Mouse (Mus musculus) myocyte (in vitro differentiated cells): ENCODE measurements around the gene Gas7. TPM values are rescaled to one million over a fixed set of nuclear protein-coding genes. Genes with fewer than 3 reads are reported as not detected.

Experiments used
- H3K27me3 ChIP-seq: one replicate; pipeline ENCODE4 v1.6.1; 2011; ENCODE audit not compliant: control insufficient read depth, insufficient read depth, insufficient read length
- H3K36me3 ChIP-seq: one replicate; pipeline ENCODE4 v1.6.1; 2011; ENCODE audit not compliant: control insufficient read depth, insufficient read depth
- H3K4me2 ChIP-seq: one replicate; pipeline ENCODE4 v1.6.1; 2011; ENCODE audit warnings: low read depth, control low read depth
- H3K4me3 ChIP-seq: one replicate; pipeline ENCODE4 v1.5.1; 2011; ENCODE audit warnings: mild to moderate bottlenecking, control low read depth, moderate library complexity
- H3K79me2 ChIP-seq: one replicate; pipeline ENCODE4 v1.6.1; 2011; ENCODE audit not compliant: control insufficient read depth, insufficient read depth
- H3ac ChIP-seq: one replicate; pipeline ENCODE4 v1.6.1; 2011; ENCODE audit not compliant: control insufficient read depth, insufficient read length
- CEBPB ChIP-seq: IDR thresholded peaks from 2 replicates; pipeline ENCODE4 v1.6.1; 2011; ENCODE audit warnings: mild to moderate bottlenecking, moderate library complexity; ENCODE audit not compliant: poor library complexity, insufficient read depth, severe bottlenecking
- E2F4 ChIP-seq: IDR thresholded peaks from one replicate; pipeline ENCODE4 v1.6.1; 2011; ENCODE audit warnings: mild to moderate bottlenecking, control low read depth, moderate library complexity; ENCODE audit not compliant: insufficient read depth
- MAX ChIP-seq: IDR thresholded peaks from one replicate; pipeline ENCODE4 v1.6.1; 2011; ENCODE audit warnings: low read depth, mild to moderate bottlenecking, control low read depth
- MYOD1 ChIP-seq, 3 experiments: IDR thresholded peaks; one replicate each; pipeline ENCODE4 v1.6.1; 2011; ENCODE audit warnings: control low read depth in 2 of 3, low read depth in 2 of 3, mild to moderate bottlenecking in 2 of 3, moderate library complexity in 1 of 3; ENCODE audit not compliant: insufficient read length in 2 of 3, control insufficient read depth in 1 of 3
- MYOG ChIP-seq, 3 experiments: IDR thresholded peaks; one replicate each; pipeline ENCODE4 v1.6.1; 2011; ENCODE audit warnings: control low read depth in 2 of 3, low read depth in 2 of 3, mild to moderate bottlenecking in 2 of 3; ENCODE audit not compliant: insufficient read length in 2 of 3, control insufficient read depth in 1 of 3, insufficient read depth in 1 of 3
- POLR2A ChIP-seq: IDR thresholded peaks from one replicate; pipeline ENCODE4 v1.6.1; 2011; ENCODE audit warnings: low read depth, mild to moderate bottlenecking, control low read depth, moderate library complexity; ENCODE audit not compliant: insufficient read length
- POLR2AphosphoS2 ChIP-seq: IDR thresholded peaks from one replicate; pipeline ENCODE4 v1.6.1; 2011; ENCODE audit warnings: low read depth, control low read depth; ENCODE audit not compliant: insufficient read length
- REST ChIP-seq: IDR thresholded peaks from one replicate; pipeline ENCODE4 v1.6.1; 2011; ENCODE audit warnings: mild to moderate bottlenecking, control low read depth, moderate library complexity; ENCODE audit not compliant: insufficient read depth, insufficient read length
- SRF ChIP-seq: IDR thresholded peaks from one replicate; pipeline ENCODE4 v1.6.1; 2011; ENCODE audit warnings: low read depth; ENCODE audit not compliant: control insufficient read depth, insufficient read length
- TCF12 ChIP-seq: IDR thresholded peaks from one replicate; pipeline ENCODE4 v1.6.1; 2011; ENCODE audit warnings: mild to moderate bottlenecking, control low read depth; ENCODE audit not compliant: poor library complexity, insufficient read depth, severe bottlenecking
- TCF3 ChIP-seq: IDR thresholded peaks from one replicate; pipeline ENCODE4 v1.6.1; 2011; ENCODE audit warnings: low read depth, control low read depth; ENCODE audit not compliant: insufficient read length
- USF1 ChIP-seq: IDR thresholded peaks from one replicate; pipeline ENCODE4 v1.6.1; 2011; ENCODE audit warnings: low read depth, mild to moderate bottlenecking, control low read depth, moderate library complexity
- polyA plus RNA-seq: library from polyadenylated mRNA; unstranded; fragments of >200 nt; fragmentation: generic; extraction: Trizol; gene quantifications from one replicate; pipeline ENCODE4 v1.2.1, GENCODE M21; 2012; ENCODE audit warnings: missing spikeins

Gas7 gene
- polyA plus RNA-seq, 1 experiment = 0.02 TPM

GRCm38 (mm10) chr11:67636905-67637586, 181.8 kb downstream of the Gas7 start:
- Histone ChIP-seq H3K36me3 (no peaks in the 10 kb centered on the region), H3K79me2 (no peaks in the 10 kb centered on the region)
- TF ChIP-seq POLR2AphosphoS2 (no peak), REST (no peak), MYOD1 (IDR thresholded peaks at IDR 0.05; ENCODE audit: control insufficient read depth in 1 of 3, insufficient read length in 2 of 3, low read depth in 2 of 3) (no peak), MYOG (IDR thresholded peaks at IDR 0.05; ENCODE audit: control insufficient read depth in 1 of 3, insufficient read depth in 1 of 3, insufficient read length in 2 of 3, low read depth in 2 of 3) (no peak), USF1 (no peak), TCF12 (no peak), MAX (no peak), SRF (no peak), E2F4 (no peak), TCF3 (no peak), CEBPB (no peak), POLR2A (no peak)

GRCm38 (mm10) chr11:67638401-67638800, 183.2 kb downstream of the Gas7 start:
- H3ac ChIP-seq = no peak overlapping the region
- H3K27me3 ChIP-seq = no peaks in the 10 kb centered on the region
- no peak overlapping the region for H3K4me2 ChIP-seq
- H3K79me2 ChIP-seq = no peaks in the 10 kb centered on the region
- TF ChIP-seq TCF12 (no peak), REST (no peak), MYOD1 (IDR thresholded peaks at IDR 0.05; ENCODE audit: control insufficient read depth in 1 of 3, insufficient read length in 2 of 3, low read depth in 2 of 3) (no peak), TCF3 (no peak), USF1 (no peak), POLR2A (no peak), CEBPB (no peak), MYOG (IDR thresholded peaks at IDR 0.05; ENCODE audit: control insufficient read depth in 1 of 3, insufficient read depth in 1 of 3, insufficient read length in 2 of 3, low read depth in 2 of 3) (no peak), E2F4 (no peak), POLR2AphosphoS2 (no peak)
- no peak overlapping the region for H3K4me3 ChIP-seq
- no peaks in the 10 kb centered on the region for H3K36me3 ChIP-seq

More at GRCm38 (mm10) chr11:67636905-67637586, 181.8 kb downstream of the Gas7 start:
- Histone ChIP-seq H3ac (no peak overlapping the region), H3K27me3 (no peaks in the 10 kb centered on the region), H3K4me2 (no peak overlapping the region), H3K4me3 (no peak overlapping the region)

DNA sequence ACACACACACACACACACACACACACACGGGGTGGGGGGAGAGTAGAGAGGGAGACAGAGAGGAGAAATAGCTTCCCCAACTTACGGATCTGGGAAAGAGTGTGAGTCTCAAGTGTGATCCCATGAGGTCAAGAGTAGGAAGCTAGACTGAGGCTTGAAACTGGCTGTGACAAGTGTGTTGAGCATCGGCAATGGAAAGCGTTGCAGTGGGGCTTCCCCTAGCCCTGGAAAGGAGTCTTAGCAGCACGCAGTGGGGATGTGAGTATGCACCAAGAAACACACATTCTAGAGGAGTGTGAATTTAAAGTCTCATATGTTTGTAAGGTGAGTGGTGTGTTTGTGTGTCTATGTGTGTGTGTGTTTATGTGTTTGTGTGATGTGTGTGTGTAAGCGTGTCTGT, 185.1 kb downstream of the Gas7 start:
- no peak for TF ChIP-seq CEBPB
- TF ChIP-seq SRF = no peak
- no peak for TF ChIP-seq E2F4
- TF ChIP-seq MYOG (IDR thresholded peaks at IDR 0.05; ENCODE audit: control insufficient read depth in 1 of 3, insufficient read depth in 1 of 3, insufficient read length in 2 of 3, low read depth in 2 of 3) = no peak
- TF ChIP-seq REST = no peak
- TF ChIP-seq POLR2A = no peak
- TF ChIP-seq TCF3 = no peak
- no peak for TF ChIP-seq TCF12
- TF ChIP-seq POLR2AphosphoS2 = no peak
- no peak for TF ChIP-seq MAX
- Histone ChIP-seq H3K4me3 (no peak overlapping the region), H3ac (no peak overlapping the region), H3K36me3 (no peaks in the 10 kb centered on the region), H3K27me3 (no peaks in the 10 kb centered on the region), H3K79me2 (no peaks in the 10 kb centered on the region), H3K4me2 (no peak overlapping the region)

GRCm38 (mm10) chr11:67642421-67642820, 187.2 kb downstream of the Gas7 start:
- H3K36me3 ChIP-seq = no peaks in the 10 kb centered on the region
- H3K4me3 ChIP-seq = no peak overlapping the region
- no peak overlapping the region for H3K4me2 ChIP-seq
- H3K27me3 ChIP-seq = no peaks in the 10 kb centered on the region
- no peaks in the 10 kb centered on the region for H3K79me2 ChIP-seq
- TF ChIP-seq REST (no peak), POLR2AphosphoS2 (no peak), MYOG (IDR thresholded peaks at IDR 0.05; ENCODE audit: control insufficient read depth in 1 of 3, insufficient read depth in 1 of 3, insufficient read length in 2 of 3, low read depth in 2 of 3) (no peak), TCF12 (no peak)
- H3ac ChIP-seq = no peak overlapping the region

- TF ChIP-seq POLR2A (no peak), E2F4 (no peak), SRF (no peak), TCF12 (no peak), TCF3 (no peak), POLR2AphosphoS2 (no peak), MAX (no peak), REST (no peak), MYOG (IDR thresholded peaks at IDR 0.05; ENCODE audit: control insufficient read depth in 1 of 3, insufficient read depth in 1 of 3, insufficient read length in 2 of 3, low read depth in 2 of 3) (no peak), CEBPB (no peak), MYOD1 (IDR thresholded peaks at IDR 0.05; ENCODE audit: control insufficient read depth in 1 of 3, insufficient read length in 2 of 3, low read depth in 2 of 3) (no peak), USF1 (no peak)
- no peak overlapping the region for H3K4me2 ChIP-seq
- H3K27me3 ChIP-seq = no peaks in the 10 kb centered on the region
- no peak overlapping the region for H3K4me3 ChIP-seq
- H3K79me2 ChIP-seq = no peaks in the 10 kb centered on the region
- H3K36me3 ChIP-seq = no peaks in the 10 kb centered on the region
- H3ac ChIP-seq = no peak overlapping the region
Observed at GRCm38 (mm10) chr11:67642835-67643234, 187.6 kb downstream of the Gas7 start.
